Mouse (Mus musculus) hindbrain, embryonic 14.5 days (tissue): Measurements from ENCODE around the gene Rfx8. TPM values are rescaled to one million over a fixed set of nuclear protein-coding genes. Genes with fewer than 3 reads are reported as not detected.
A peak's percentile ranks its signal among the peaks of the same experiment; 100 is the strongest.

Source experiments
- ATAC-seq: fragments of 200-750 bp; cut with Nextera tagmentation; 2 replicates; pipeline ENCODE4 v1.8.0; 2017; ENCODE audit warnings: moderate number of reproducible peaks, mild to moderate bottlenecking, moderate TSS enrichment, moderate library complexity; ENCODE audit not compliant: low FRiP score
- DNase-seq: peaks from one replicate; pipeline ENCODE4 v3.0.0-alpha.2; 2015; ENCODE audit warnings: low spot score
- H3K27ac ChIP-seq: fragments of 300-500 bp; sonication (generic); 2 replicates; pipeline ENCODE4 v1.5.1; 2014; ENCODE audit warnings: mild to moderate bottlenecking, moderate library complexity
- H3K27me3 ChIP-seq: fragments of 300-500 bp; sonication (generic); 2 replicates; pipeline ENCODE4 v1.6.1; 2014; ENCODE audit warnings: mild to moderate bottlenecking, low read length, mixed read lengths; ENCODE audit not compliant: control insufficient read depth, insufficient read depth
- H3K36me3 ChIP-seq: fragments of 300-500 bp; sonication (generic); replicated peaks from 2 replicates; pipeline ENCODE4 v1.6.1; 2014; ENCODE audit not compliant: control insufficient read depth, insufficient read depth
- H3K4me1 ChIP-seq: fragments of 300-500 bp; sonication (generic); replicated peaks from 2 replicates; pipeline ENCODE4 v1.6.1; 2014; ENCODE audit warnings: antibody characterized with exemption, low read length, mixed read lengths; ENCODE audit not compliant: control insufficient read depth, insufficient read depth
- H3K4me2 ChIP-seq: fragments of 300-500 bp; sonication (generic); replicated peaks from 2 replicates; pipeline ENCODE4 v1.6.1; 2014; ENCODE audit warnings: mild to moderate bottlenecking, moderate library complexity
- H3K4me3 ChIP-seq: fragments of 300-500 bp; sonication (generic); replicated peaks from 2 replicates; pipeline ENCODE4 v1.5.1; 2014; ENCODE audit warnings: mild to moderate bottlenecking, low read length
- H3K9ac ChIP-seq: fragments of 300-500 bp; sonication (generic); 2 replicates; pipeline ENCODE4 v1.6.1; 2014
- H3K9me3 ChIP-seq: fragments of 300-500 bp; sonication (generic); 2 replicates; pipeline ENCODE4 v1.6.1; 2016; ENCODE audit warnings: low read length; ENCODE audit not compliant: control insufficient read depth
- WGBS: fragments of 180-500 bp; shearing (Covaris S2); extraction: QIAGEN DNeasy Blood & Tissue Kit; methylation state at CpG from one replicate; pipeline ENCODE4 v1.1.7; 2014; 5-methylcytosine and 5-hydroxymethylcytosine counted together
- polyA plus RNA-seq: library from polyadenylated mRNA; unstranded; fragments of >200 nt; fragmentation: Nextera tagmentation; extraction: Ambion mirVana; gene quantifications from 2 replicates; pipeline ENCODE4 v1.2.1, GENCODE M21; 2014

Gene Rfx8
- polyA plus RNA-seq = 0.10 and 0.40 TPM in 2 replicates

DNA sequence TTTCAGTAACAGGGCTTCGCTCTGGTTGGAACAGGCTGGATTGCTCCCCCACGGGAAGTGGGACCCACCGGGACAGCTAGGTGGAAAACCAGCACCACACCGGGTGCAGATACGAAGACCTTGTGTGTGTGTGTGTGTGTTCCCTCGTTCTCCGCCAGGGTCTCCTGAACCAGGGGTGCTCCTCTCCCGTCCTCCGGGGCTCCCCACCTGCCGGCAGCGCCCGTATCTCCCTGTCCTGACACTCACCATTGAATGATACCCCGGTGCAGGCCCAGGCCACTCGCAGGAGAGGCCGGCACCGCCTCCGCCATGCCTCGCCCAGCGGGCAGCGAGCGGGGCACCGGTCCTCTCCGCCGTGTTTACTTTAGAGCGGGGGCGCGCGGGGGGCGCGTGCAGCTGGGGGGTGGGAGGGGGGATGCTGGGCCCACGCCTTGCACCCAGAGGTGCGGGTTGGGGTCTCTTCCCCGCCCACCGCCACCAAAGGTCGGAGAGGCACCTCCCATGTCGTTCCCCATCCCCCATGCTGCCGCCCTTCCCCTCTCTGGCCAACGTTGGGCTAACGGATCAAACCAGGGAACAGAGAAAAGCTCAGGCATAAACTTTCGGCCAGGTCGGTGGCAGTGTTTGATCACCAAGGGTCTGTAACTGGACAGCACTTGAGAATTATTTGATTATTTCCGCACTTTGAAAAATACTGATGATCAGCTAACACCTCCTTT, at the start of gene Rfx8:
Gene Rfx8 (minus strand): TSS at position 366 of the 719 bp plus-strand sequence.
- Histone ChIP-seq H3K27ac (no peak within 1 kb of the TSS), H3K9me3 (no peaks in the 10 kb centered on the region), H3K4me2 (peak within 1 kb of the TSS; percentile 95), H3K4me1 (peaks cover 10% of the 10 kb centered on the region), H3K9ac (peak within 1 kb of the TSS; percentile 83), H3K4me3 (peak within 1 kb of the TSS; percentile 58), H3K27me3 (no peaks in the 10 kb centered on the region), H3K36me3 (no peaks in the 10 kb centered on the region)
- ATAC-seq (peak; percentile 68), DNase-seq (no peak)
- under 1% methylated on average over 39 of the region's 42 CpGs for WGBS

DNA sequence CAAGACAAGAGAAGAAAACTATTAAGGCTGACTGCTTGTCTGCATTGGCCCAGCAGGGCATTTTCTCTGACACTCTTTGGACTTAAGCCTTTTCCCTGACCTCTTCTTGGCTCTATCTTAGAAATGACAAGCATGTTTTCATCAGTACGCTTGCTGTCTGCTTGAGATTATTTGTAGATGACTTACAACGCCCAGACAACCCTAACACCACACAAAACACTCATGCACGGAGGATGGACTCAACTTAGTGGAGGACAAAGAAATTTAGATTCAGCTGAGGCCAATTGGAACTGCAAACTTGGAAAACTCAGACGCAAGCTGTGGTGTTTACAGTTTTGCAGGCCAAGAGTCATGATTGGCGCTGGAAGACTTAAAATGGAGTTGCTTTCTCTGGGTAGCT, 49.6 kb upstream of the Rfx8 start:
- H3K9me3 ChIP-seq = no peaks in the 10 kb centered on the region
- peaks cover 5% of the 10 kb centered on the region; the same call in 1 of the 2 replicates for H3K4me1 ChIP-seq
- no peak overlapping the region for H3K4me3 ChIP-seq
- DNase-seq (no peak), ATAC-seq (no peak)
- no peak overlapping the region for H3K9ac ChIP-seq
- H3K4me2 ChIP-seq = no peak overlapping the region
- 80% methylated on average over 5 of the region's 5 CpGs for WGBS
- H3K36me3 ChIP-seq = no peaks in the 10 kb centered on the region
- no peaks in the 10 kb centered on the region for H3K27me3 ChIP-seq
- H3K27ac ChIP-seq = no peak overlapping the region

- H3K27ac ChIP-seq = no peak overlapping the region
- H3K27me3 ChIP-seq = no peaks in the 10 kb centered on the region
- WGBS = 92% methylated on average over 3 of the region's 3 CpGs
- H3K36me3 ChIP-seq = no peaks in the 10 kb centered on the region
- no peak overlapping the region for H3K4me2 ChIP-seq
- DNase-seq (no peak), ATAC-seq (no peak)
- H3K9ac ChIP-seq = no peak overlapping the region
- H3K4me1 ChIP-seq = peaks cover 5% of the 10 kb centered on the region; the same call in 1 of the 2 replicates
- H3K9me3 ChIP-seq = no peaks in the 10 kb centered on the region
- H3K4me3 ChIP-seq = no peak overlapping the region
Observed at GRCm38 (mm10) chr1:39768017-39768416, 47.2 kb upstream of the Rfx8 start.

- H3K9me3 ChIP-seq = no peaks in the 10 kb centered on the region
- 83% methylated on average over 7 of the region's 7 CpGs for WGBS
- peaks cover 12% of the 10 kb centered on the region; the same call in 1 of the 2 replicates for H3K4me1 ChIP-seq
- no peak overlapping the region for H3K4me2 ChIP-seq
- no peak overlapping the region for H3K9ac ChIP-seq
- DNase-seq = no peak
- H3K36me3 ChIP-seq = no peaks in the 10 kb centered on the region
- H3K27ac ChIP-seq = no peak overlapping the region
- ATAC-seq = no peak
- H3K4me3 ChIP-seq = no peak overlapping the region
- H3K27me3 ChIP-seq = no peaks in the 10 kb centered on the region
Observed at GRCm38 (mm10) chr1:39765854-39766493, 45.2 kb upstream of the Rfx8 start.

DNA sequence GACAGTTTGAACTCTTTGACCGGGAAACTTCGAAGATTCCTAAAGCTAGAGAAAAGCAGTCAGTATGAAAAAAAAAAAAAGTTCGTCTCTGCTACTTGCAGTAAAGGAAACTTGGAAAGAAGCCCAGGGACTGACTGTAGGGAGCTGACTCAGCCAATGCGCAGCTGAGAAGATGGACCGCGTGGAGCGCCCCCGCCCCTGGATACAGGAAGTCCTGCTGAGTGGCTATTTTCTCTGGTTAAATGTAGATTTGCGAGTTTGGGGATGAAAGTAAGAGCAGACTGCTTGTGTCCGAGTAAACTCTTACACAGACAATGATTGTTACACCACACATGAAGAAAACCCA, 41.2 kb upstream of the Rfx8 start:
- ATAC-seq (0 out of 2 replicates have a peak, but pooled peaks have one; percentile 59), DNase-seq (peak; percentile 76)
- Histone ChIP-seq H3K9ac (no peak overlapping the region), H3K4me3 (no peak overlapping the region), H3K27me3 (no peaks in the 10 kb centered on the region), H3K9me3 (no peaks in the 10 kb centered on the region), H3K36me3 (no peaks in the 10 kb centered on the region), H3K27ac (peak overlapping the region; percentile 60), H3K4me1 (peaks cover 12% of the 10 kb centered on the region; the same call in 1 of the 2 replicates), H3K4me2 (peak overlapping the region; percentile 28)
- 5% methylated on average over 10 of the region's 10 CpGs for WGBS

DNA sequence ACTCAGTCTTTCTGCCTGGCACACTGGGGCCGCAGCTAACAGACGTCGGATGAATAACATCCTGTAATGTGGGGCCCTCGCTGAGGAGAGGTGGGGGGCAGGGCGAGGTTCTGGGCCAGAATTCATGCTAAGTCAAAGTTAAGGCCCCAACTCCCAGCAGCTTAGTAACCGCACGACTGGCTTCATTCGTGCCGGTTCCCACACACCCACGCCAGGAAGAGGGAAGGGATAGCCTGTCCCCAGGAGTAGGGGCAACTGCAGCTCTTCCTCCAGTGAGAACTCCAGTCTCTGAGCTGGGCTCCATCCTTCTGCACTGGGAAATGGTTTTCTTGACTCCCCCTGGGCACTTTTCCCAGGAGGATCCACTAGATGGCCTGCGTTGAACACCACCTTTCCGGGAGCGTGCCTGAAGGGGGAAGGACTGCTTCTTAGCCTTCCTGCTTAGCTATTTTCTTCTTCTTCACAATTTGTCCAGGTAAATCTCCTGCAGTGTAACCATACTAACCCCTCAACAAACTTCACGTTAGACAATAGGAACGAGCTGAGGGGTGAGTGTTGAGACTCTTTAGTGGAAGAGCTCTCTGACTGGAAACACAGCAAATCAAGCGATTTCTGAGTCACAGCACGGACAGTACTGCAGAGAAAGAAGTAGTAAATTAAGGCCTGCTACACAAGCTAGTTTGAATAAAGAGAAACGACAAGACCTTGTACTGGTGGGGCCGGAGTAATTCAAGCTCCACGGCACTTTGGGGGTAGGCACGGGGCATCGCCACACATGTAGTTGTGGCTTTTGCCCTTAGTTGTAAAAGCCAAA, 40.6 kb upstream of the Rfx8 start:
- no peak overlapping the region for H3K9ac ChIP-seq
- H3K4me3 ChIP-seq = no peak overlapping the region
- H3K27me3 ChIP-seq = no peaks in the 10 kb centered on the region
- ATAC-seq = peak; percentile 56
- H3K4me2 ChIP-seq = peak overlapping the region; percentile 28
- H3K4me1 ChIP-seq = peaks cover 12% of the 10 kb centered on the region; the same call in 1 of the 2 replicates
- peak overlapping the region; percentile 60 for H3K27ac ChIP-seq
- no peaks in the 10 kb centered on the region for H3K9me3 ChIP-seq
- H3K36me3 ChIP-seq = no peaks in the 10 kb centered on the region
- peak; percentile 74 for DNase-seq
- WGBS = 7% methylated on average over 22 of the region's 22 CpGs

DNA sequence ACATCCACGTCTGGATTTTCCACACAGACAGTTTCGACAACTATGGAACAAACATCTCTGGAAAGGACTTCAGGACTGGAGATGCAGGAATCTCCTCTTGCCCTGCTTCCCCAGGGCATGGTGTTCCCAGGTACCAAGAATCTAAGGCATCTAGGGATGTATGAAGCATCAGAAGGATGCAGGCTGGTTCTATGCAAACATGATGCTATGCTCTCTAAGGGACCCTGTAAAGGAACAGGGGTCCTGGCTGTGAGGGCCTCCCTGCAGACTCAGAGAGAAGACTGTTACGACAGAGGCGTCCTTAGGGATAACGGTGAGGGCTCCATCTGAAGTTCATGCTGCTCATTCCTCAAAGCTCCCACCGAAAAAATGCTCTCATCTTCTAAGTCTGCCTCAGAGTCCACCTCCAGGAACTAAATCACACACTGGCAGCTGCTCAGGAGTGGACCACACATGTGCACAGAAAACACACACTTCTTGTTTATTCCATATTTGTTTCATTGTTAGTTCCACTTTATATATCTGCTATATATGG, 39.5 kb upstream of the Rfx8 start:
- Histone ChIP-seq H3K9ac (no peak overlapping the region), H3K4me3 (no peak overlapping the region), H3K27me3 (no peaks in the 10 kb centered on the region), H3K4me2 (no peak overlapping the region), H3K36me3 (no peaks in the 10 kb centered on the region), H3K27ac (no peak overlapping the region), H3K4me1 (peaks cover 12% of the 10 kb centered on the region; the same call in 1 of the 2 replicates), H3K9me3 (no peaks in the 10 kb centered on the region)
- 84% methylated on average over 6 of the region's 6 CpGs for WGBS
- ATAC-seq (no peak), DNase-seq (no peak)

DNA sequence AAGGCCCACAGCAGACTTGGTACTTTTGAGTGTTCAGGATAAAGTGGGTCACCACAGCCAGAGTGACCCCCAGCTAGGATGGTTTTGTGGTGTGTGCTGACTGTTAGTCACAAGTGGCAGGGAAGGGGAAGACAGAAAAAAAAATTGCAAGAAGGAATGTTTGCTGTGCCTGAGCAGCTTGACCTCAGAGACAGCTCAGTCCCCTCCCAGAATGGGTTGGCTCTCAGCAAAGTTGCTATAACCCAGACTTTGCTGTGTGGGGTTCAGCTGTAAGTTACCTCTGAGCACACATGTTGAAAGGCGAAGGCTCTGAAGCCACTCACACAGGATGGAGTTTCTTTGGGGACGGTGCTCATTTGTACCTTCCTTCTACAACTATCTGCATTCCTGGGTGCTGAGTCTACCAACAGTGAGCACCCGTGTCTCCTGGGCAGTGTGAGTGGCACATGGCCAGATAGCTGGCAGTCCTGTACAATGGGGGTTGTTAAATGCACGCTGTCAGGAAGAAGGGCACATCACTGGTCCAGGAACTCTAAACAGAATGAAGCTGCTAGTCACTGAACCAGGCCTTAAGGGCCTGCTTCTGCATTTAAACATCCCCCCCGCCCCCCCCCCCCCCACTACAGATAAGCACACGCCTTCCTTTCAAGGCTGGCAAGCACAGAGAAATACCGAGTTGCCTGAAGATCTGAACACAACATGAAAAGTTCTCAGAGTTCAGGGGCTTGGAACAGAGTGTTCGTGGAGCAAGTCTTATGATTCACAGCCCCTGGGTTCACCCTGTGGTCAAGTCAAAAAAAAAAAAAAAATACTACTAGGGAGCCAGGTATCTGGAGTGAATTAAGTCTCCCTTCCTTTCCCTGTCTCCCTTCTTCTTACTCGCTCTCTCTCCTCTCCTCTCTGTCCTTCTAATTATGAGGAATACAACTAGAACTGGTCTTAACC, 38.7 kb upstream of the Rfx8 start:
- no peak overlapping the region for H3K9ac ChIP-seq
- ATAC-seq (no peak), DNase-seq (no peak)
- H3K4me1 ChIP-seq = peaks cover 12% of the 10 kb centered on the region; the same call in 1 of the 2 replicates
- H3K27ac ChIP-seq = no peak overlapping the region
- H3K36me3 ChIP-seq = no peaks in the 10 kb centered on the region
- H3K4me2 ChIP-seq = no peak overlapping the region
- H3K9me3 ChIP-seq = no peaks in the 10 kb centered on the region
- H3K27me3 ChIP-seq = no peaks in the 10 kb centered on the region
- 64% methylated on average over 9 of the region's 9 CpGs for whole genome bisulfite sequencing
- no peak overlapping the region for H3K4me3 ChIP-seq
